Mouse (Mus musculus) layer of hippocampus, postnatal 14 days (tissue): ENCODE data around the gene Icam4. TPM values are rescaled to one million over a fixed set of nuclear protein-coding genes. Genes with fewer than 3 reads are reported as not detected.
A peak's percentile ranks its signal among the peaks of the same experiment; 100 is the strongest.
"Not testable (repeated sequence)": the region's sequence is repeated elsewhere in the genome, so short reads cannot be mapped to it uniquely, and the experiment has no call there.

Source experiments
- DNase-seq, 2 experiments: peaks; one replicate each; pipeline ENCODE4 v3.0.0; 2021 to 2022; ENCODE audit warnings: low spot score in 2 of 2, mixed read lengths in 1 of 2
- total RNA-seq, 2 experiments: library from RNA; stranded (reverse); gene quantifications; 2 replicates each; pipeline ENCODE4 v1.2.3; 2021

Icam4 gene
- total RNA-seq, 2 experiments from 2014 or later, result 0.41 to 0.44 TPM

DNA sequence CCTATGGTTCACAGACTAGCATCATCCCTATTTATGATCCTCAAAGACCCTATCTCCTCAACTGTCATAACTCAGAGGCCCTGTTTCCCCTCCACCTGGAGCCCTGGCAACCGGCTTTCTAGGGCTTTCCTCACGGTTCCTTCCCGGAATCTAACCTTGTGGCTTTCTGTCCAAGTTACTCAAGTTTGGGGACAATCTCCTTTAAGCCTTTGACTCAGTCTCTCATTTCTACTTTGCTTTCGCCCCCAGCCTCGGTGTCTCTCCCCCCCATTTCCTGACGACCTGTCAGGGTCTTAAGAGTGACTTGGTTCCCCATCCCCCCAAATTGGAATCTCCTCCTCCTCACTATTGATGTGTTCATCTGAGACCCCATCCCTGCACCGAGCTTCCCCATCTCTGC lies 3.3 kb downstream of the Icam4 start:
- no peak for DNase-seq

DNA sequence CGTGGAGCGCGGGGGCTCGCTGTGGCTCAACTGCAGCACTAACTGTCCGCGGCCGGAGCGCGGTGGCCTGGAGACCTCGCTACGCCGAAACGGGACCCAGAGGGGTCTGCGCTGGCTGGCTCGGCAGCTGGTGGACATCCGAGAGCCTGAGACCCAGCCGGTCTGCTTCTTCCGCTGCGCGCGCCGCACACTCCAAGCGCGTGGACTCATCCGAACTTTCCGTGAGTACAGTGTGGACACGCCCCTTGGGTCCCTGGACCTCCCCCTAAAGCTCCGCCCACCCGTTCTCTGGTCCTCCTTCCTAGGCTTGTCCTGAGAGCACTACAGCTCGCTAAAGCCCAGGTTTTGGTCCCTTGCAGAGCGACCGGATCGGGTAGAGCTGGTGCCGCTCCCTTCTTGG lies 4.0 kb downstream of the Icam4 start:
- peak; percentile 52 to 78 for DNase-seq

DNA sequence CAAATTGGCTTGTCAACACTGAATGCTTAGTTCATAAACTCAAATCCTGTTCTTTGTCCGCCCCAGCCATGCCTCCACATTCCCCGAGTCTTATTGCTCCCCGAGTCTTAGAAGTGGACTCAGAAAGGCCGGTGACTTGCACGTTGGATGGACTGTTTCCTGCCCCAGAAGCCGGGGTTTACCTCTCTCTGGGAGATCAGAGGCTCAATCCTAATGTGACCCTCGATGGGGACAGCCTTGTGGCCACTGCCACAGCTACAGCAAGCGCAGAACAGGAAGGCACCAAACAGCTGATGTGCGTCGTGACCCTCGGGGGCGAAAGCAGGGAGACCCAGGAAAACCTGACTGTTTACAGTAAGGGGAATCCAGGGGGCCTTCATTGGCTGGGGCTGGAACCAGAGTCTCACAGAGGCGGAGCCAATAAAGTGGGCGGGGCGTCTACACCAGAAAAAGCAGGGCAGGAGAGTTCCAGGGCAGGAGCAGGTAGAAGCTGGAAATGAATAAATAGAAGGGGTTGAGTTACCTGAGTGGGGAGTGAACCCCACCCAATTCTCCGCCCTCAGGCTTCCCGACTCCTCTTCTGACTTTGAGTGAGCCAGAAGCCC lies 5.4 kb downstream of the Icam4 start:
- no peak for DNase-seq

DNA sequence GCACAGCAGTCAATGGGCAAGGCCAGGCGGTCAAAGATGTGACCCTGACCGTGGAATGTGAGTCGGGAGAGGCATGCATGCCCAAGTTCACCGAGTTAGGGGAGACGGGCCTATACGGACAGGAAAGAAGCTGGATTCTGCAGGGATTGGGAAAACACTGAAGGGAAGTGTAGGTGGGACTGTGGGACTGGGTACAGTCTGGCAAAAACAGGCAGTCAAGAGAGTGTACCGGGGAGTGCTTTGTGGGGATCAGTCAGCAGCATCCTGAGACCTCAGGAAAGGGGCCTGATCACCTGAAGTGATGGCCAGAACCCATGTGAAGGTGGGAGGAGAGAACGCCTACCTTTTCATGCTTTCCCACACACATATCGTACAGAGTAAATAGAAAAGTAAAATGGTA lies 6.4 kb downstream of the Icam4 start:
- DNase-seq, result no peak

DNA sequence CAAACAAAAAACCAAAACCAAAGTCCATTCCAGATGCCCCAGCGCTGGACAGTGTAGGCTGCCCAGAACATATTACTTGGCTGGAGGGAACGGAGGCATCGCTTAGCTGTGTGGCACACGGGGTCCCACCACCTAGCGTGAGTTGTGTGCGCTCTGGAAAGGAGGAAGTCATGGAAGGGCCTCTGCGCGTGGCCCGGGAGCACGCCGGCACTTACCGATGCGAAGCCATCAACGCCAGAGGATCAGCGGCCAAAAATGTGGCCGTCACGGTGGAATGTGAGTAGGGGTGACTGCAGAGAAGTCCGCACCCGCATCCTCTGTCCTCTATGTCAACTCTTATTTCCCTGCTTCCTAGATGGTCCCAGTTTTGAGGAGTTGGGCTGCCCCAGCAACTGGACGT lies 7.0 kb downstream of the Icam4 start:
- no peak for DNase-seq

DNA sequence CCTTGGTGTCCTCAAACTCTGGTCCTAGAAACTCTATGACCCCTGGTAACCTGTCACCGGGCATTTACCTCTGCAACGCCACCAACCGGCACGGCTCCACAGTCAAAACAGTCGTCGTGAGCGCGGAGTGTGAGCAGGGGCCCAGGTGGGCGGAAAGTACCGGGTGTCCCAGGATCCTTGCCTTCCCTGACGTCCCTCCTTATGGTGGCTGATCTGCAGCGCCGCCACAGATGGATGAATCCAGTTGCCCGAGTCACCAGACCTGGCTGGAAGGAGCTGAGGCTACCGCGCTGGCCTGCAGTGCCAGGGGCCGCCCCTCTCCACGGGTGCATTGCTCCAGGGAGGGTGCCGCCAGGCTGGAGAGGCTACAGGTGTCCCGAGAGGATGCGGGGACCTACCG lies 7.5 kb downstream of the Icam4 start:
- peak in 1 of 2 experiments; percentile 21 for DNase-seq

DNA sequence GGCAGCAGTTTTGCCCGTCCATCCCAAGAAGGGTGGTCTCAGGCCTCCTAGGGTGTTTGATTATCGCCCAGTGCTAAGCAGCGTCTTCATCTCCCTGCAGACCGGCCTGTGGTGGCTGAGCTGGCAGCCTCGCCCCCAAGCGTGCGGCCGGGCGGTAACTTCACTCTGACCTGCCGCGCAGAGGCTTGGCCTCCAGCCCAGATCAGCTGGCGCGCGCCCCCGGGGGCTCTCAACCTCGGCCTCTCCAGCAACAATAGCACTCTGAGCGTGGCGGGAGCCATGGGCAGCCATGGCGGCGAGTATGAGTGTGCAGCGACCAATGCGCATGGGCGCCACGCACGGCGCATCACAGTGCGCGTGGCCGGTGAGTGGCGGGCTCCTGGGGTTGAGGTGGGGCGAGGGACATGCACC lies 8.3 kb downstream of the Icam4 start:
- peak; percentile 26 to 66 for DNase-seq

DNA sequence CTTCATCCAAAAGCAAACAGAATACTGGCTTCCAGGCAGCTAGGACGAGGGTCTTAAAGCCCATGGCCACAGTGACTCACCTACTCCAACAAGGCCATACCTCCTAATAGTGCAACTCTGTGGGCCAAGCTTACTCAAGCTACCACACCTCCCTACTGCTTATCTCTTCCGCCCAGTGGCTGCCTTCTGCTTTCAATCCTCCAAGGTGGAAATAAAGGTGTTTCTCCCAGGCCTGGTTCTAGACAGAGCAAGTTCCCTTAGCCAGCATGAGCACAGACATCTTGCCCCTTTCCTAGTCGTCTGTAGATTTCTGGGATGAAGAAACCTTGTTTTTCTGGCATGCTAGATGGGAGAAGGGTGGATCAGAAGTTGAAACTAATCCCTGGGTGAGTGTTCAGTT lies 10.6 kb downstream of the Icam4 start:
- no peak for DNase-seq

DNA sequence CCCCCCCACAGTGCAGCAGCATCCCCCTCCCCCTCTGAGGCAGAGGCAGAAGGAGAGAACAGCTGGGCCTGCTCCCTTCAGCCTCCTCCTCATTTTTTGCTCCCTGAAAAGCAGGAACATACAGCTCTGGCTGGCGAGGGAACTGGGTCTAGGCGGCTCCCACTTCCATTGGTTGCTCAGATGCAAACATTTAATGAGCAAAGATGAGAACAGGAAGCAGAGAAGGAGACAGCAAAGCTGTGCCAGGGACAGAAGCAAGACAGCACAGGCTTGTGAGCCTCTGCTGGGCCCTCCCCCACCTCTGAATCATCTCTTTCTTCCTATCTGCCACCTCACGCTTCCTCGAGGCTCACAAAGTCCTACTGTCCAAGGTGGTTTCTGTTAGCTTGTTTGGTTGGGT lies 12.1 kb downstream of the Icam4 start:
- DNase-seq, result peak in 1 of 2 experiments; percentile 82

DNA sequence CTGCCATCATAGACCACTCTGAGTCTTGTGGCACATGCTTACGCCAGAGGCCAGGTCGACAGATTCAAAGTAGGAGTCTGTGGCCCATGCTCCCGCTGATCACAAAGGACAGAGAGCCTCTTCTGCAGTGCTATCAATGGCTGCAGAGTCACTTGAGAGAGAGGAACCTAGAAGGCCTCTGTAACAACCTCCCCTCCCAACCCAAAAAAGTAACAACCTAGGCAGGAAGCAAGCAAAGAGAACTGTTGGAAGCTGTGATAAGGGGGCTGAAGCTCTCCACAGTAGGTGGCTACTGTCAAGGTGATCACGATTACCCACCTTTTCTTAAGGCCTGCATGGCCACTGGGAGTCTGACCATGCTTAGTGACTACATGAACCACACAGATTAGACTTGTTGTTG lies 14.4 kb downstream of the Icam4 start:
- DNase-seq, result no peak

DNA sequence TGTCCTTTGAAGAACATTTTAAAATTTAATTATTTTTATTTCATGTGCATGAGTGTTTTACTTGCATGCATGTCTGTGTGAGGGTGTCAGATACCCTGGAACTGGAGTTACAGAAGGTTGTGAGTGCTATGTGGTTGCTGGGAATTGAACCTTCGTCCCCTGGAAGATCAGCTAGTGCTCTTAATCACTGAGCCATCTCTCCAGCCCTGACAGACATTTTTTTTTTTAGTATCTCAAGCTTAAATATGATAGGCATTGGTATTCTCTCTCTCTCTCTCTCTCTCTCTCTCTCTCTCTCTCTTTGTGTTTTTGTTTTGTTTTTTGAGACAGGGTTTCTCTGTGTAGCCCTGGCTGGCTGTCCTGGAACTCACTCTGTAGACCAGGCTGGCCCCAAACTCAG lies 15.6 kb downstream of the Icam4 start:
- DNase-seq, result not testable (repeated sequence)

DNA sequence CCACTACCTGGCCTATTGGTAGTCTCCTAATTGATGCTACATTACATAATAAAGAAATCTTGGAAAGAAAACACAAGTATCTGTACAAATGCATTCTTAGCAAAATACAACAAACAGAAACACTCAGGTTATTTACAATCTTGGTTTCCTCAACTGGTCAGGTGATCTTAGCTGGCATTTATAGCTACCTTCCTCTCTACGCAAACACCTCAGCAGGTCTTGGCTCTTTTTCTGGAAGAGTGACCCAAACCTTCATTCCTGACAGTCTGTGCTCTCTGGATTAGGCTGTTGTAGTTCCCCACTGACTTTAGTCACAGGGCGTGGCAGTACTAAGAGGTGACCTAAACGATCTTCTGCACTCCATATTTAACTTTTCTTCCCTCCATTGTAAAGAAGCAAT lies 16.1 kb downstream of the Icam4 start:
- DNase-seq, result no peak

DNA sequence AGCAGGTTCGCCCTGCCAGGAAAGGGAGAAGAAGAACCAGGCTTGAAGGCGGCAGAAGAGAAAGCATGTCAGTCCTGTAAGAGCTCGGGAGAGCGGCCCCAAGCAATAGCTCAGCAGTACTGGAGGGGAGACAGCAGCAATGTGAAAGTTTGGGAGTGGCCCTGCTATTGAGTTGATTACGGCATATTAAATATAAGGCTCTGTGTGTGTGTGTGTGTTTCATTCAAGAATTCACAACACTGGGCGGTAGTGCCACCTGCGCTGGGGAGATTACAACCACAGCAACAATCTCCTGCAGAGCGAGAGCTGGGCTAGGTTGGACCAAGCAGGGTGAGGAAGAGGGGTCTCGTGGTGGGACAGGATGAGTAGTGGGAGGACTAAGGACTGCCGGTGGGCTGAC lies 22.4 kb downstream of the Icam4 start:
- no peak for DNase-seq

DNA sequence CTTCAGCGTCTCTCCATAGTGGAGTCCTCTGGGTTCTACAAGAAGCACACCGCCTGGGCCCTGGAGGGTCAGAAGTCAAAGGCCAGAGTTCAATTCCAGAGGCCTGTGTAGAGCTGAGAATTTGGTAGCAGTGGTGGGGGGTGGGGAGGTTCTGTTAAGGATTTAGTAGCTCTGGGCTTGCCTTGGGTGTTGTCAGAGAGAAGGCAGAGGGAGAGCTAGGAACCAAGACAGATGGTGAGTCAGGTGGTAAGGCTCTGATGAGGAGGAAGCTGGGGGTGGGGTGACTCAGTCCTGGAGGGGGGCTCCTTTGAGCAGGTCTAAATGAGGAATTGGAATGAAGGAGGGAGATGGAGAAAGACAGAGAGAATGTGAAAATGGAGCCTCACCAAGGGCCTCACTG lies 33.8 kb downstream of the Icam4 start:
- DNase-seq, result peak in 1 of 2 experiments; percentile 53

DNA sequence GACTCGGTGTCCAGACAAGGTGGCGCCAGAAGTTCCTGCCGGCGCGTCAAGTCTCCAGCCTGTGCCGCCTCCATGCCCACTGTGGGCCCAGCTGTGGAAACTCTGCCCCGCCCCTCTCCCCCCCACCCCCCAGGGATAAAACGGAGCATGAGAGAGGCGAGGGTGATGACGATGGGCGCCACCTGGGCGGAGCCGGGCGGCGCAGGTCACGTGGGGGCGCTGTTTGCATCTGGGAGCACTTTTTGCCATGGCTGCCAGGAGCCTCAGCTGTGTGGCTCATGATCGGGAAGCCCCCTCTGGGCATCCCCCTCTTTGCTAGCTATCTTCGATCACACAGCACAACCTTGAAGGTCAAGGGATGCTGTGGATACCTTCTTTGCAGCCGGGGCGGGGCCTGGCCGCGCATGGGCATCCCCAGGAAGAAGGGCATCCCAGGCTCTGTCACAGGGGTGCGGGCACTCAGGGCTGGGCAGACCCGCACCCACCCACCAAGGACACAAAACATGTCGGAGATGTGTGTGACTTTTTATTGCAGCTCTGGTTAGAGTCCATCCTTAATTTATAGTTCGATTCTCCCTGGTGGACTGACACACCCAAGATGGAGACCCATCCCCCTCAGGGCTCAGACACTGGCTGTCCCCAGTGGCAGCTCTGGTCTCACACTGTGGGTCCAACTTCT lies 38.0 kb downstream of the Icam4 start, which contains the start of gene Zglp1:
Gene Zglp1 (minus strand): TSS at position 88 of the 679 bp plus-strand sequence.
- DNase-seq, result no peak

DNA sequence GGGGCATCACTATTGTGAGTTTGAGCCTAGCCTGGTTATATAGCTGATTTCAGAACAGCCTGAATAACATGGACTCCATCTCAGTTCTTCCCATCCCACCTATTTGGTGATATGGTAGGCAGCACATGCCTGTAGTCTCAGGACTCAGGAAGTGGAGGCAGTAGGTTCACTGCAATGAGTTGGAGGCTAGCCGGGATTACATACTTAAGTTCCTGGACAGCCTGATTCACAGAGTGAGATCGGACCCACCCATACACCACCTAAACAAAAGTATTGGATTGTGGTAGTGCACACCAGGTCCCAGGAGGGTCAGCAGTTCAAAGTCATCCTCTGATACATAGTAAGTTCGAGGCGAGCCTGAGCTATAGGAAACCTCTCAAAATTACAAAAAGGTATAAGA lies 43.5 kb downstream of the Icam4 start:
- no peak for DNase-seq

DNA sequence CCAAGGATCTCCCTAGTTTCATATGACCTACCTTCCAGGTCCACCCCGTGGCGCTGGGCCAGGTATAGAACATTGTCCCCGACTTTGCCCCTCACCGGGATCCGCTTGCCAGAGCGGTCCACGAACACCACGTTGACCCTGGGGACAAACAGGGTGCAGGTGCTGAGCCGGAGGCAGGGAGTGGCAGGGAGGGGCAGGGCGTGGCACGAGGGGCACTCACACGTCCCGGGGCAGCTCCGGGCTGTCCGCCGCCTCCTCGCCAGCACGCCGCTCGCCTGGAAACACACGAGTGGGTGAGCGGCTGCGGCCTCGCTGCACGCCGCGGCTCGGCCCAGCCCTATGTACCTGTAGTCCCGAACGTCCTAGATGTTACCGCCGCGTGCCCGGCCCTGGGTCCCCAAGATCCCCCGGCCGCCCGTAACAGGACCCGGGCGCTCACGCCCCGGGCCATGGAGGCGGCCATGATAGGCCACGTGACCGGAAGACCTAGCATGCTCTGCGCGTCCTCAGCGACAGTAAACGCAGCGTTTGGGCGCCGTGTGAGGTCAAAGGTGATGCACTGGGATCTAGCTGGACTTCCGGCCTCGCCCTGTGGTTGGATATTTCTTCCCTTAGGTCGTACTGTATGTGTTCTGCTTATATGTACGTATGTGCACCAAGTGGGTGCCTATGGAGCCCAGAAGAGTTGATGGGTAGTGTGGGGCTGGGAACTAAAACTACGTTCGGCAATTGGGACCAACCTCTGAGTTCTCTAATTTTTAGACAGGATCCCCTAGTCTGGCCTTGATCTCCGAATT lies 44.1 kb downstream of the Icam4 start, which contains the start of the genes Gm49373 and Fdx1l:
Gene Gm49373 (minus strand): TSS at position 53 of the 797 bp plus-strand sequence.
Gene Fdx1l (minus strand): TSS at position 571 of the 797 bp plus-strand sequence.
- peak; percentile 88 to 94 for DNase-seq

DNA sequence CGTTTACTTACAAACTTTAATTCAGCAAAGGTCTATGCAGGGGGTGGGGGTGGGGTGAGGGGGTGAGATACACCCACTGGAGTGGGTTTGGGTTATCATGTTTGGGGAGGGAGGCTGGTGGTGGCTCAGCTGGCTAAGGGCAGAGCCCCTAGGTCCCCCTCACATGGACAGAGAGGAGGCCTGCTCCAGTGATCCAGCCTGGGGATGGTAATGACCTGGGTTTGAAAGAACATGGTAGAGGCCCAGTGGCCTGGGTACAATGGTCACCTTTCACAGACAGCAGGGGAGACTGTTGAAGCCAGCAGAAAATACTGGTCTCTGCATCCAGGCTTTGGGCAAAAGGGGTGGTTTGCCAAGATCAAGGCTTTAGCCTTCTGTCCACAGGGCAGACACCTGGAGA lies 45.0 kb downstream of the Icam4 start:
- DNase-seq, result no peak

DNA sequence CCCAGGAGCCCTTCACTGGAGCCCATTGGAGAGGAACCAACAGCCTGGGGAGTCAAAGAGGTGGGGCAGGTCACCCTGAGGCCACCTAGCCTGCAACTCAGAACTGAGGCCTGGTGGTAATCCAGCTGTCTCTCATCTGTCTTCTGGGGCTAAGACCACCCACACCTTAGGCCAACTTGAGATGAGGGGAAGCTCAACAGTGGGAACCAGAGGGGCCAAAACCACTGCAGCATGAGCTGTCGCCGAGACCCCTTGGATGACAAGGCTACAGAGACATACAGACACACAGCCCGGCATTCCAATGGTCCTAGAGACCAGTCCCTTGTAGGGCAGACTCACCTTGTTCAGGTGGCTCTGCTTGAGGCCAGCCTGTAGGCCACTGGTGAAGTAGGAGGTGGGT lies 46.5 kb downstream of the Icam4 start:
- no peak for DNase-seq
